Mouse (Mus musculus) ES-Bruce4 (cell line): ENCODE measurements around the gene Thy1. TPM values are rescaled to one million over a fixed set of nuclear protein-coding genes. Genes with fewer than 3 reads are reported as not detected.

Source experiments
- H3K27ac ChIP-seq: 2 replicates; pipeline ENCODE4 v1.5.1; 2012; ENCODE audit warnings: low read length, inconsistent platforms; ENCODE audit not compliant: insufficient read depth
- H3K27me3 ChIP-seq: 2 replicates; pipeline ENCODE4 v1.6.1; 2012; ENCODE audit warnings: mild to moderate bottlenecking, low read length, inconsistent platforms; ENCODE audit not compliant: control insufficient read depth, poor library complexity, insufficient read depth, severe bottlenecking
- H3K36me3 ChIP-seq: 2 replicates; pipeline ENCODE4 v1.6.1; 2012; ENCODE audit warnings: inconsistent platforms, mild to moderate bottlenecking, low read length, moderate library complexity; ENCODE audit not compliant: control insufficient read depth, poor library complexity, insufficient read depth, severe bottlenecking
- H3K4me1 ChIP-seq: one replicate; pipeline ENCODE4 v1.8.1; 2011; ENCODE audit warnings: low read length; ENCODE audit not compliant: control insufficient read depth, insufficient read depth
- H3K4me3 ChIP-seq: 2 replicates; pipeline ENCODE4 v1.5.1; 2011; ENCODE audit warnings: low read depth, mild to moderate bottlenecking, low read length
- H3K9ac ChIP-seq: 2 replicates; pipeline ENCODE4 v1.6.1; 2012; ENCODE audit warnings: low read depth, mild to moderate bottlenecking, inconsistent platforms; ENCODE audit not compliant: poor library complexity, severe bottlenecking
- H3K9me3 ChIP-seq: replicated peaks from 2 replicates; pipeline ENCODE4 v1.6.1; 2012; ENCODE audit warnings: mild to moderate bottlenecking, low read length, inconsistent platforms; ENCODE audit not compliant: control insufficient read depth, poor library complexity, insufficient read depth, severe bottlenecking
- CTCF ChIP-seq: IDR thresholded peaks from one replicate; pipeline ENCODE4 v1.8.1; 2011; ENCODE audit warnings: low read depth, low read length
- EP300 ChIP-seq: IDR thresholded peaks from 2 replicates; pipeline ENCODE4 v1.6.1; 2011; ENCODE audit warnings: low read depth, low read length; ENCODE audit not compliant: insufficient read depth
- POLR2A ChIP-seq: IDR thresholded peaks from one replicate; pipeline ENCODE4 v1.8.1; 2011; ENCODE audit warnings: low read length; ENCODE audit not compliant: insufficient read depth
- polyA plus RNA-seq: library from polyadenylated mRNA; stranded (reverse); fragments of >200 nt; gene quantifications from 2 replicates; pipeline ENCODE4 v1.2.4, GENCODE M21; 2011; ENCODE audit warnings: low read depth; ENCODE audit not compliant: missing spikeins, insufficient read depth, insufficient read length

Thy1 gene
- polyA plus RNA-seq, 1 experiment: 15.4 TPM

DNA sequence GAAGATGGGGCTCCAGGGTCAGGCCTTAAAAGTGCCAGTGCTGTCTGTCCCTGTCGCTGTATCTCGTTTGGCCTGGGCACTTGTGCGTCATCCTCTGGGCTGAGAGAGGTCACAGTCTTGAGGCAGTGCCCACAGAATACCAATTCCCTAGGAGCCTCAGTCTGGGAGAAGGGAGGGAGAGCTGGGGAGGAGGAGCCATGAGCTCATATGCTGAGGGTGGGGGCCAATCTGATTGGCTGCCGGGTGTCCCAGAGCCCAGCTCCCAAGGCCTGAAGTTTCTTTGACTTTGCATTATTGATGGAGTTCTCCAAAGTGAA is 29.4 kb downstream of the Thy1 start:
- Histone ChIP-seq H3K9ac (no peak overlapping the region), H3K27ac (no peak overlapping the region), H3K27me3 (no peaks in the 10 kb centered on the region), H3K4me3 (no peak overlapping the region), H3K9me3 (no peaks in the 10 kb centered on the region), H3K4me1 (peaks cover 2% of the 10 kb centered on the region), H3K36me3 (no peaks in the 10 kb centered on the region)
- TF ChIP-seq POLR2A (no peak), EP300 (no peak), CTCF (no peak)

DNA sequence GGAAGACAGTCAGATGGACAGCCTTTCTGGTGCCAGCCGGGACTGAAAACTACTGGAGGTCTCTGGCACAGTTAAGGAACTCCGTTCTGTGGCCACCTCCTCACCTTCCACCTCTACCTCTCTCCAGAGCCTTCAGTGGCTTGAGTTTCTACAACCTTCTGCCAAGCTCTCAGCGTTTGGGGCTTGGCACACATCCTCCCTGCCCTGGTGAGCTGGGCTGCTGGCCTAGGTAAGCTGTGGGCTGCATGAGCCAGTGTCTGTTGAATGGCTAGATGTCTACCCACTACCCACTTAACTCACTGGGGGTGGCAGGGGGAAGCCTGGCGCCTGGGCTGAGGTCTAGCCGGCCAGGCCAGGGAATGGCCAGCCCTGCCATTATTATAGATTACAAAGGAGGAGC is 29.9 kb downstream of the Thy1 start:
- H3K27me3 ChIP-seq: no peaks in the 10 kb centered on the region
- H3K9me3 ChIP-seq: no peaks in the 10 kb centered on the region
- TF ChIP-seq POLR2A (no peak), EP300 (no peak), CTCF (no peak)
- no peaks in the 10 kb centered on the region for H3K36me3 ChIP-seq
- peaks cover 2% of the 10 kb centered on the region for H3K4me1 ChIP-seq
- no peak overlapping the region for H3K9ac ChIP-seq
- H3K4me3 ChIP-seq: no peak overlapping the region
- no peak overlapping the region for H3K27ac ChIP-seq

DNA sequence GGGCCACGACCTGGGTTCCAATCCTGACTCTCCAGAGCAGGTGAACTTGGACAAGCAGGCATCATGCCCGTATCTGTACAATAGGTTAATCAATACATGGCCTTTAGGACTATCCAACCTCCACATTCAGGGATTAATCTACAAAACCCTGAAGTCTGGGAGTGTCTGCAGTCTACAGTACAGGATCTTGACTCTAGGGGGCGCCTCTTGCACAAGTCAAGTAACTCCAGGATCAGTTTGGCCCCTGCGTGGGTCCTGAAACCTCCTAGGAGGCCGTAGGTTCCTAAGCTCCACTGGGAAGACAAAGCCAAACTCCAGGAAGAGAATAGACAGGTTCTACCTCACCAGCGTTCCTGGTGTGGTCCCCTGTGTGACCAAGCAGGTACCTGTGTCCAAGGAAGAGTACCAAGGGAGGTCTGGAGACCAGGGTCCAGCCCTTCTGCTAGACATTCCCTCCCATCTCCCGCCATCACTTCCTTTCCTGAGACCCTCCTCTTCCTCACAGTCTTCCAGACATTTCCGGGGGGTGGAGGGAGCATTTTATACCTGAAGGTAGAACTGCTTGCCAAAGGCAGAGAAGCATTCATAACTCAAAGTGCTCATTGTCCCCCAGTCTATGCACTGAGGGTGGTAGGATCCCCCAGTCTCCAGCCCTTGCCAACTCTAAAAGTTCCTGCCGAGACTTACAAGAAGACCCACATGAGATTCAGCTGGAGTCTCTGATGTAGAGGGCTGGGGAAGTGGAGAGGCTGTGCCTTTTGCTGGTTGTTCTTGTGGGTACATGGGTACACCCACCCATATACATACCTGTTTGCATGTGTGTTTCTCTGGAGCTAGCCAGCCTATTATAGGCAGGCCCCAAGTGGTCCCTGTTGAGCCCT is 31.5 kb downstream of the Thy1 start:
- peaks cover 2% of the 10 kb centered on the region for H3K4me1 ChIP-seq
- no peak overlapping the region for H3K9ac ChIP-seq
- no peaks in the 10 kb centered on the region for H3K36me3 ChIP-seq
- H3K27me3 ChIP-seq: no peaks in the 10 kb centered on the region
- no peaks in the 10 kb centered on the region for H3K9me3 ChIP-seq
- no peak for TF ChIP-seq POLR2A
- no peak for TF ChIP-seq EP300
- TF ChIP-seq CTCF: peak; percentile 56
- H3K27ac ChIP-seq: no peak overlapping the region
- H3K4me3 ChIP-seq: no peak overlapping the region

DNA sequence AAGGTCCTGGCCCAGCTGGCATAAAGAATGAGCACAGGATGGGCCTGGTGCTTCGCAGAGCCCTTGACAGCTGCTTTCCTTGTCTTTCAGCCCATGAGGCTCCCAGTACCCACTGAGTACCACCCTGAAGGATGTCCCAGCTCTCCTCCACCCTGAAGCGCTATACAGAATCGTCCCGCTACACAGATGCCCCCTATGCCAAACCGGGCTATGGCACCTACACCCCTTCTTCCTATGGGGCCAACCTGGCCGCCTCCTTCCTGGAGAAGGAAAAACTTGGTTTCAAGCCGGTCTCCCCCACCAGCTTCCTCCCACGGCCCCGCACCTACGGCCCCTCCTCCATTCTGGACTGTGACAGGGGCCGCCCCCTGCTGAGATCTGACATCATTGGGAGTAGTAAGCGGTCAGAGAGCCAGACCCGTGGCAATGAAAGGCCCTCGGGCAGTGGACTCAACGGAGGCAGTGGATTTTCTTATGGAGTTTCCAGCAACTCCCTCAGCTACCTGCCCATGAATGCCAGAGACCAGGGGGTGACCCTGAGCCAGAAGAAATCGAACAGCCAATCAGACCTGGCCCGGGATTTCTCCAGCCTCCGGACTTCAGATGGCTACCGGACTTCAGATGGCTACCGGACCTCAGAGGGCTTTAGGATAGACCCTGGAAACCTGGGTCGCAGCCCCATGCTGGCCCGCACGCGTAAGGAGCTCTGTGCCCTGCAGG is 32.3 kb downstream of the Thy1 start:
- H3K27me3 ChIP-seq: no peaks in the 10 kb centered on the region
- H3K27ac ChIP-seq: no peak overlapping the region
- H3K36me3 ChIP-seq: no peaks in the 10 kb centered on the region
- H3K4me3 ChIP-seq: no peak overlapping the region
- no peaks in the 10 kb centered on the region for H3K9me3 ChIP-seq
- peaks cover 2% of the 10 kb centered on the region for H3K4me1 ChIP-seq
- H3K9ac ChIP-seq: no peak overlapping the region
- TF ChIP-seq EP300: no peak
- no peak for TF ChIP-seq POLR2A
- no peak for TF ChIP-seq CTCF

DNA sequence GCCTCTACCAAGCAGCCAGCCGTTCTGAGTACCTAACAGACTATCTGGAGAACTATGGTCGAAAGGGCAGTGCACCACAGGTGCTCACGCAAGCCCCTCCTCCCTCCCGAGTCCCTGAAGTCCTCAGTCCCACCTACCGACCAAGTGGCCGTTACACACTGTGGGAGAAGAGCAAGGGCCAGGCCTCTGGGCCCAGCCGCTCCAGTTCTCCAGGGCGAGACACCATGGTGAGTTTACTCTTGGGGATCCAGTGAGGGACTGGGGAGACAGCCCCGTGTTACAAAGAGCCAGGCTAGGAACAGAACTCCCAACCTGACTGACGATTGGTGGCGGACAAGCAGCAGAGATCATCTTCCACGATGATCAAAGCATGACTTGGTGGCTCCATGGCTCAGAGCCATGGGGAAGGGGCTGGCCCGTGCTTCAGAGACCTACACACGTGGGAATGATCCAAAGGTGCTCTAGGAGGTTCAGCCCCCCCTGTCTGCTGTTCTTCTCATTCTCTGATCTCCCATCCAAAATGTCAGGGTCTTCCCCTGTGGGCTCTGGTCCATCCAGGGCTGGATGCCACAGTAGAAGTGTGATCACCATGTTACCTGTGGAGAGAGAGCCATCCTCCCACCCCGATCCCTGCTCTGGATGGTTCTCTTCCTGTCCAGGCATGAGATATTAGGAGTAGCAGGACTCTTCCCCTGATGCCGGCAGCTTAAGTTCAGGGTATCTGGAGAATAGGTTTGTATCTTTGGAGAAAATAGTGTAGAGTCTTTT is 33.0 kb downstream of the Thy1 start:
- Histone ChIP-seq H3K36me3 (no peaks in the 10 kb centered on the region), H3K4me3 (no peak overlapping the region), H3K4me1 (peaks cover 2% of the 10 kb centered on the region), H3K27me3 (no peaks in the 10 kb centered on the region), H3K27ac (no peak overlapping the region), H3K9me3 (no peaks in the 10 kb centered on the region), H3K9ac (no peak overlapping the region)
- no peak for TF ChIP-seq POLR2A
- TF ChIP-seq EP300: no peak
- TF ChIP-seq CTCF: no peak

DNA sequence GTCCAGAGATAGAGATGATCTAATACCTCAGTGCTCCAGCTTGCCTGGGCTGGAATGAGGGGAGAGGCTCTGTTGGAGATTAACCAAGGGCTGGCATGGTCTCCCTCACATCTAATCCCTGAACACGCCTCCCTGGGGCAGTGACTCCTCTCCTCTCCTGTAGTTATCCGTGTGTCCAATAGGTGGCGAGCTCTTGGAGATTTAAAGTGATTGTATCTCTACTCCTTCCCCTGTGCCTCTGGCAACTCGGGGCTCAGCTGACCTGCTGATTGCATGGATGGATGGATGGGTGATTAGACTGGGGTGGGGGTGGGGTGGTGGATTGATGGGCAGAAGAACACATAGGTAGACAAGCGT is 33.6 kb downstream of the Thy1 start:
- no peaks in the 10 kb centered on the region for H3K36me3 ChIP-seq
- no peak overlapping the region for H3K9ac ChIP-seq
- H3K27me3 ChIP-seq: no peaks in the 10 kb centered on the region
- H3K27ac ChIP-seq: no peak overlapping the region
- peak; percentile 52 for TF ChIP-seq CTCF
- no peak for TF ChIP-seq EP300
- TF ChIP-seq POLR2A: no peak
- H3K4me1 ChIP-seq: peaks cover 2% of the 10 kb centered on the region
- no peaks in the 10 kb centered on the region for H3K9me3 ChIP-seq
- no peak overlapping the region for H3K4me3 ChIP-seq
